8 mouse cellular contexts compared by ENCODE assay signal in the genomic region with DNA sequence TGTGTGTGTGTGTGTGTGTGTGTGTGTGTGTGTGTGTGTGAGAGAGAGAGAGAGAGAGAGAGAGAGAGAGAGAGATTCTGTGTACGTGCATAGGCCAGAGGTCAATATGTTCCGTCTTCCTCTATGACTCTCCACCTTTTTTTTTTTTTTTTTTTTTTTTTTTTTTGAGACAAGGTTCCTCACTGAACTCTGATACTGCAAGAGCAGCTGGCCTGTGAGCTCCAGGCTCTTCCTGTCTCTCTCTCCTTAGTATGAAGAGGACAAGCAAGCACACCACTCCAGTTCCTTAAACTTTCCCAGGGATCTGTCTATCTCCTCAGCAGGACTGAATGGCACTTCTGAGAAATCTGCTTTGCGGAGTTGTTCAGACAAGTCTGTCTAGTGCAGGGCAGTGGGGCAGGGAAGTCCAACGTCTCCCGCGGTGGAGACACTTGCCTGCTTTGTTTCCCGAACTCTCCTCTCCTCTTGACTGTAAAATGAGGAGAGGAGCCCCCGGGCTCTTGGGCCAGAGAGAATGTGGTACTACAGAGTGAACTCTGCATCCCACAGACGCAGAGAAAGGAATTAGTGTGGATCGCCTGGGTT. TPM values are rescaled to one million over a fixed set of nuclear protein-coding genes. Genes with fewer than 3 reads are reported as not detected.
A peak's percentile ranks its signal among the peaks of the same experiment; 100 is the strongest.
DNase-seq lines count a peak whose midpoint lies in the region; ATAC-seq and TF ChIP-seq lines count a peak whose summit lies in the region.

No protein-coding gene starts in this region.

- peak overlapping the region; percentile 58 for H3K4me3 ChIP-seq in forebrain, embryonic 11.5 days (ENCODE audit: low read depth, low read length)
- peak overlapping the region; percentile 89 for H3K4me3 ChIP-seq in liver, embryonic 12.5 days
- H3K4me3 ChIP-seq in stomach, postnatal 0 days (ENCODE audit: low read depth, low read length), result peak overlapping the region; percentile 71

- H3K27ac ChIP-seq in forebrain, embryonic 11.5 days (ENCODE audit: low read depth, low read length), result 0 out of 2 replicates have a peak overlapping the region, but pooled peaks have one; percentile 31
- H3K27ac ChIP-seq in liver, embryonic 12.5 days, result peak overlapping the region; percentile 99
- peak overlapping the region; percentile 93 for H3K27ac ChIP-seq in stomach, postnatal 0 days (replicated peaks)

- TF ChIP-seq EP300 in stomach, postnatal 0 days (optimal IDR thresholded peaks at IDR 0.05), result no peak

- H3K9me3 ChIP-seq in forebrain, embryonic 11.5 days (ENCODE audit: control insufficient read depth, low read length), result no peaks in the 10 kb centered on the region
- no peaks in the 10 kb centered on the region for H3K9me3 ChIP-seq in liver, embryonic 12.5 days (replicated peaks)
- H3K9me3 ChIP-seq in stomach, postnatal 0 days (ENCODE audit: control insufficient read depth, low read length), result no peaks in the 10 kb centered on the region

- 5% methylated on average over 10 of the region's 10 CpGs for WGBS in forebrain, embryonic 11.5 days
- 7% methylated on average over 10 of the region's 10 CpGs for WGBS in liver, embryonic 12.5 days (ENCODE audit: insufficient replicate concordance)
- WGBS in stomach, postnatal 0 days, result 6% methylated on average over 10 of the region's 10 CpGs

- no peaks in the 10 kb centered on the region for H3K27me3 ChIP-seq in forebrain, embryonic 11.5 days (ENCODE audit: control insufficient read depth, insufficient read depth, low read length)
- peaks cover 3% of the 10 kb centered on the region; the same call in 1 of the 2 replicates for H3K27me3 ChIP-seq in liver, embryonic 12.5 days (replicated peaks)
- no peaks in the 10 kb centered on the region for H3K27me3 ChIP-seq in stomach, postnatal 0 days (ENCODE audit: control insufficient read depth, insufficient read depth, low read length)

- peak; percentile 60 for DNase-seq in 3T3-L1 (ENCODE audit: low read depth, low spot score)
- DNase-seq in CD4-positive helper T cell, adult 2 months (ENCODE audit: low read depth, low spot score), result peak; percentile 46
- DNase-seq in forebrain, embryonic 11.5 days (ENCODE audit: low spot score), result no peak
- DNase-seq in stomach, postnatal 0 days (ENCODE audit: low spot score), result no peak
- DNase-seq in urinary bladder, adult 18-20 months (ENCODE audit: low spot score in 2 of 2), result no peak
- no peak for DNase-seq in urinary bladder, adult 2 months (ENCODE audit: low spot score)
- DNase-seq in lung, adult 18-20 months, result no peak

- no peaks in the 10 kb centered on the region for H3K36me3 ChIP-seq in forebrain, embryonic 11.5 days (ENCODE audit: control insufficient read depth, insufficient read depth, low read length)
- H3K36me3 ChIP-seq in liver, embryonic 12.5 days, result peaks cover 21% of the 10 kb centered on the region
- no peaks in the 10 kb centered on the region for H3K36me3 ChIP-seq in stomach, postnatal 0 days (ENCODE audit: control insufficient read depth, insufficient read depth, low read length)

- H3K4me1 ChIP-seq in forebrain, embryonic 11.5 days (replicated peaks; ENCODE audit: control insufficient read depth, insufficient read depth, low read length), result peaks cover 20% of the 10 kb centered on the region
- peaks cover 47% of the 10 kb centered on the region for H3K4me1 ChIP-seq in liver, embryonic 12.5 days
- peaks cover 10% of the 10 kb centered on the region; the same call in 1 of the 2 replicates for H3K4me1 ChIP-seq in stomach, postnatal 0 days (replicated peaks; ENCODE audit: control insufficient read depth, insufficient read depth)

- H3K4me2 ChIP-seq in forebrain, embryonic 11.5 days (ENCODE audit: low read depth, low read length, severe bottlenecking), result peak overlapping the region; percentile 65
- H3K4me2 ChIP-seq in liver, embryonic 12.5 days, result peak overlapping the region; percentile 95
- H3K4me2 ChIP-seq in stomach, postnatal 0 days (replicated peaks; ENCODE audit: low read depth), result peak overlapping the region; percentile 75

- ATAC-seq in forebrain, embryonic 11.5 days (replicated peaks; ENCODE audit: low FRiP score), result 0 out of 2 replicates have a peak, but pooled peaks have one; percentile 11
- no peak for ATAC-seq in liver, embryonic 12.5 days
- ATAC-seq in stomach, postnatal 0 days (ENCODE audit: low FRiP score, low TSS enrichment), result no peak

- no peak for TF ChIP-seq CTCF in stomach, postnatal 0 days (IDR thresholded peaks at IDR 0.05; ENCODE audit: low read depth)

- peak overlapping the region; percentile 66 for H3K9ac ChIP-seq in forebrain, embryonic 11.5 days (ENCODE audit: low read length)
- H3K9ac ChIP-seq in liver, embryonic 12.5 days, result peak overlapping the region; percentile 81
- peak overlapping the region; percentile 83 for H3K9ac ChIP-seq in stomach, postnatal 0 days (ENCODE audit: low read length)

RNA-seq across cellular contexts. Expression of gene Tuba1c, which starts 0.7 kb away (rescaled TPM):
- 142 and 160 TPM in 2 replicates for polyA plus RNA-seq in forebrain, embryonic 11.5 days (2014; fragmentation: Nextera tagmentation; extraction: Ambion mirVana)
- polyA plus RNA-seq in liver, embryonic 12.5 days (2016; fragmentation: Nextera tagmentation; extraction: Ambion mirVana), result 242 and 244 TPM in 2 replicates
- 145 and 159 TPM in 2 replicates for polyA plus RNA-seq in stomach, postnatal 0 days (2015; fragmentation: Nextera tagmentation; extraction: Ambion mirVana)
- 94.8 and 129 TPM in 2 replicates for polyA plus RNA-seq in urinary bladder, adult 2 months (2012; rRNA removed)

RNA-seq across cellular contexts. Expression of gene Prph, which starts 26.0 kb away (rescaled TPM):
- polyA plus RNA-seq in forebrain, embryonic 11.5 days (2014; fragmentation: Nextera tagmentation; extraction: Ambion mirVana), result 0.19 and 0.94 TPM in 2 replicates
- polyA plus RNA-seq in liver, embryonic 12.5 days (2016; fragmentation: Nextera tagmentation; extraction: Ambion mirVana), result 0.35 and 0.89 TPM in 2 replicates
- polyA plus RNA-seq in stomach, postnatal 0 days (2015; fragmentation: Nextera tagmentation; extraction: Ambion mirVana), result 25.7 and 28.6 TPM in 2 replicates
- 6.4 and 7.1 TPM in 2 replicates for polyA plus RNA-seq in urinary bladder, adult 2 months (2012; rRNA removed)

RNA-seq across cellular contexts. Expression of gene Troap, which starts 45.4 kb away (rescaled TPM):
- 38.8 and 40.2 TPM in 2 replicates for polyA plus RNA-seq in forebrain, embryonic 11.5 days (2014; fragmentation: Nextera tagmentation; extraction: Ambion mirVana)
- polyA plus RNA-seq in liver, embryonic 12.5 days (2016; fragmentation: Nextera tagmentation; extraction: Ambion mirVana), result 22.1 and 23.6 TPM in 2 replicates
- polyA plus RNA-seq in stomach, postnatal 0 days (2015; fragmentation: Nextera tagmentation; extraction: Ambion mirVana), result 5.1 and 7.1 TPM in 2 replicates
- 0.78 and 1.5 TPM in 2 replicates for polyA plus RNA-seq in urinary bladder, adult 2 months (2012; rRNA removed)

RNA-seq across cellular contexts. Expression of gene C1ql4, which starts 58.7 kb away (rescaled TPM):
- 0.12 TPM in 1 of 2 replicates, not detected in the other for polyA plus RNA-seq in forebrain, embryonic 11.5 days (2014; fragmentation: Nextera tagmentation; extraction: Ambion mirVana)
- polyA plus RNA-seq in liver, embryonic 12.5 days (2016; fragmentation: Nextera tagmentation; extraction: Ambion mirVana), result 0.13 TPM in 1 of 2 replicates, not detected in the other
- not detected in 2 replicates for polyA plus RNA-seq in stomach, postnatal 0 days (2015; fragmentation: Nextera tagmentation; extraction: Ambion mirVana)
- polyA plus RNA-seq in urinary bladder, adult 2 months (2012; rRNA removed), result not detected in 2 replicates

Comparison
In these comparisons a context has a peak if more than half of its experiments do, and no peak if none do; other contexts are left out.
1. DNase-seq: peak in 3T3-L1 (single experiment) and CD4-positive helper T cell, adult 2 months (single experiment); none in forebrain, embryonic 11.5 days (single experiment), stomach, postnatal 0 days (single experiment), urinary bladder, adult 18-20 months (0 of 2), urinary bladder, adult 2 months (single experiment) and lung, adult 18-20 months (0 of 2).
2. H3K27ac ChIP-seq: peak in every context shown above with its lines; median percentile 99 in liver, embryonic 12.5 days; 93 in stomach, postnatal 0 days; 31 in forebrain, embryonic 11.5 days.
3. Peak in every context shown above with its lines, with median percentiles within 50 percentile points of each other: H3K4me2 ChIP-seq, H3K4me3 ChIP-seq and H3K9ac ChIP-seq.